Mouse (Mus musculus) lung, adult 2 months (tissue): Measurements from ENCODE around the gene Cldn24. TPM values are rescaled to one million over a fixed set of nuclear protein-coding genes. Genes with fewer than 3 reads are reported as not detected.
"Not testable (repeated sequence)": the region's sequence is repeated elsewhere in the genome, so short reads cannot be mapped to it uniquely, and the experiment has no call there.

Source experiments
- DNase-seq: peaks from one replicate; pipeline ENCODE4 v3.0.0; 2022
- H3K4me1 ChIP-seq: fragments of 200-500 bp; 2 replicates; pipeline ENCODE4 v1.6.1; 2011; ENCODE audit warnings: low read length; ENCODE audit not compliant: control insufficient read depth, insufficient read depth
- H3K4me3 ChIP-seq: fragments of 200-500 bp; replicated peaks from 2 replicates; pipeline ENCODE3; 2011; ENCODE audit warnings: low read depth, mild to moderate bottlenecking, control low read depth, low read length; ENCODE audit errors: extremely low read depth
- CTCF ChIP-seq: fragments of 200-500 bp; IDR thresholded peaks from 2 replicates; pipeline ENCODE4 v1.5.1; 2011; ENCODE audit warnings: mild to moderate bottlenecking, low read length, control low read depth; ENCODE audit not compliant: insufficient read depth
- POLR2A ChIP-seq: fragments of 200-500 bp; IDR thresholded peaks from 2 replicates; pipeline ENCODE4 v1.6.1; 2011; ENCODE audit warnings: low read depth, mild to moderate bottlenecking, control low read depth, low read length, borderline replicate concordance; ENCODE audit errors: extremely low read depth
- WGBS: fragments of 180-500 bp; shearing (Covaris S2); methylation state at CpG from one replicate; pipeline ENCODE4 v1.1.7; 2018; 5-methylcytosine and 5-hydroxymethylcytosine counted together
- polyA plus RNA-seq: library from polyadenylated mRNA; depleted of rRNA; stranded (reverse); fragments of >200 nt; gene quantifications from 2 replicates; pipeline ENCODE4 v1.2.3, GENCODE M21; 2012

Cldn24 gene
- polyA plus RNA-seq, 1 experiment: not detected

DNA sequence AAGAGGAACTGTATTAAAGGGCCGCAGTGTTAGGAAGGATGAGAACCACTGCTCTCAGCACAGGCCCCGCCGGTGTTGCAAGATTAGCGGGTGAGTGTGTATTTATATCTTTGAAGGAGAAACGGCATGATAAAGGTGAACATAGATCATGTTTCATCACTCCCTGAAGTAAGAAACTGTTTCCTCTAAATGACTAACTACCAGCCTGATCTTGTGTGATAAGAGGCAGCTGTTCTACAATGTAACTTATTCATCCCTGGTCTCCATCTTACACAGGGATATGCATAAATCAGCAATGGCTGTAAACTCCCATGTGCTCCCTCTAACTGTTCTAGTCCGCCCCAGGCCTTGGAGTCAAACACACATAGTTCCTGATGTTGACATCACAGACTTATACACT is 22.5 kb upstream of the Cldn24 start:
- WGBS: 53% methylated on average over 6 of the region's 6 CpGs

DNA sequence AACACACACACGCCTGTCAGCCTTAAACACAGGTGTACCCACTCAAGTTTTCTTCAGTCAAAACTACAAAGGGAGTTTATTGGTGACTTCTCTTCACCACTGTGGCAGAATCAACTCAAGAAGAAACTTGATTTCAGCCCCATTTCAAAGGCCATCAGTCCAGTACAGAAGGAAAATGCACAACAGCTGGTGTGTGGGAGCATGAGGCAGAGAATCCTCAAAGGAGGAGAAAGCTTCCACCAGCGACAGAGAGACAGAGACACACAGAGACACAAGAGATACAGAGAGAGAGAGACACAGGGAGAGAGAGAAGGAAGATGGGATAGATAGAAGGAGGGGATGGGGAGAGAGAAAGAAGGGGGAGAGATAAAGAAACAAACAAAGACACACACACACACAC is 19.6 kb upstream of the Cldn24 start:
- 76% methylated on average over 2 of the region's 2 CpGs for WGBS
- Histone ChIP-seq H3K4me3 (no peak overlapping the region), H3K4me1 (no peaks in the 10 kb centered on the region)
- DNase-seq: no peak
- TF ChIP-seq CTCF (no peak), POLR2A (no peak)

More for the DNA sequence above, 22.5 kb upstream of the Cldn24 start:
- H3K4me3 ChIP-seq: no peak overlapping the region
- H3K4me1 ChIP-seq: no peaks in the 10 kb centered on the region
- TF ChIP-seq CTCF (no peak), POLR2A (no peak)
- DNase-seq: no peak

DNA sequence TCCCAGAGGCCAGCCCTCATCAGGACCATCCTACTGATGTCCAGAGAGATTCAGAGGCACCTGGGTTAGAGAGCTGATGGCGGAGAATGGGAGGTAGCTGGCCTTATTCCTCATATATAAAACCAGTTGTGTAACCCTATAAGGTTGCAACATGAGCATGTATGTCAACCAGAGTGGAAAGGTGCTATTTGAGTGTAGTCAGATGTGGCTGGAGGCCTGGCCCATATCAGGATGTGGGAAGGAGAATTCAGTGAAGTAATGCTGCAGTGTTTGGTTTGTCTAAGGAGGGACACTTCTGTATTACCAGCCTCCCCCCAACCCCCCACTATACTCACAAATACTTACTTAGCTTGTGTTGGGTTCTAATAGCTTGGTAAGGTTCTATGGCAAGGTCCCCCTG is 17.7 kb upstream of the Cldn24 start:
- TF ChIP-seq POLR2A (no peak), CTCF (no peak)
- no peak overlapping the region for H3K4me3 ChIP-seq
- WGBS: 90% methylated on average over 1 of the region's 1 CpGs
- no peak for DNase-seq
- H3K4me1 ChIP-seq: no peaks in the 10 kb centered on the region

DNA sequence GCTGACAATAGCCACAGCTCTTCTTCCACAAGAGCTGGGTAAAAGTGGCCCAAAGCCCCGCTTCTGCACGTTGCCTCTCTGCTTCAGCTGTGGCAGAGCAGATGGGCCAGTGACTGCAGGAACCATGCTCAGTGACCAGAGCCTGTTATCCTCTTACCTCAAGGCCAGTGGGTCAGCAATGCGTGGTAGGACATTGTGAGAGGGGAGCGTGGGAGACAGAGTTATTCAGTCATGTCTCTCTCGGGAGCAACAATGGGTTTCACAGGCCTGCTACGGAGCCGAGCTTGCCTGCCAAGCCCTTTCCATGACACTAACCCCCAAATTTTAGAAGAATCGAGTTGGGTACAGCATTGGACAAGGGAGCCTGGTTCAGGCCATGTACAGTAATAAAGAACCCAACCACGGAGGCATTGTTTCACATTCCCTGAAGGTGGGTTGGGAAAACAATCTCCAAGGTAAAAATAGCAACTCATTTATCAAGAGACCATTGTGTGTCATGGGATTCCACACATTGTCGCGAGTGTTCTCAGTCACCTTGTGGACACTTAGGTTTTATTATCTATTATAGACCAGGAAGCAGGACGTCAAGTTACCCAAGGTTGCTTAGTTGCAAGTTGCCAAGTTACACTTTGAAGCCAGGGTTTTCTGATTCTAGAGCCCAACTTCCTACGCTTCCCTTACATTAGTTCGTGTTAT is 11.8 kb upstream of the Cldn24 start:
- Histone ChIP-seq H3K4me1 (no peaks in the 10 kb centered on the region), H3K4me3 (no peak overlapping the region)
- 73% methylated on average over 14 of the region's 14 CpGs for WGBS
- DNase-seq: no peak
- TF ChIP-seq POLR2A: no peak
- TF ChIP-seq CTCF: no peak

DNA sequence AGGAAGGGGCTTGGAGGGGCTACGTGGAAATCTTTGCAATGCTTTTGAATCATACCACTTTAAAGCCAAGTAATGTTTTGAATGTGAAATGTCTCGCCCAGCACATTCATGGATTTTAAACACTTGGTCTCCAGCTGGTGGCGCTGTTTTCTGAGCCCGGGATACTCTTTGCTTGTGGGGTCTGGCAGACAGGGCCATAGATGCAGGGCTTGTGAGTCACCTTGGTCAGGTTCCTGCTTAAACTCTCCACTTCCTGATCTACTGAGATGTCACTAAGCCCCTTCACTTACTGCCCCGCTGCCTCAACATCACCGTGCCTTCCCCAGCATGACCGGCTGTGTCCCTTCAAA is 11.3 kb upstream of the Cldn24 start:
- no peak overlapping the region for H3K4me3 ChIP-seq
- WGBS: 79% methylated on average over 7 of the region's 7 CpGs
- H3K4me1 ChIP-seq: no peaks in the 10 kb centered on the region
- TF ChIP-seq CTCF (no peak), POLR2A (no peak)
- no peak for DNase-seq

DNA sequence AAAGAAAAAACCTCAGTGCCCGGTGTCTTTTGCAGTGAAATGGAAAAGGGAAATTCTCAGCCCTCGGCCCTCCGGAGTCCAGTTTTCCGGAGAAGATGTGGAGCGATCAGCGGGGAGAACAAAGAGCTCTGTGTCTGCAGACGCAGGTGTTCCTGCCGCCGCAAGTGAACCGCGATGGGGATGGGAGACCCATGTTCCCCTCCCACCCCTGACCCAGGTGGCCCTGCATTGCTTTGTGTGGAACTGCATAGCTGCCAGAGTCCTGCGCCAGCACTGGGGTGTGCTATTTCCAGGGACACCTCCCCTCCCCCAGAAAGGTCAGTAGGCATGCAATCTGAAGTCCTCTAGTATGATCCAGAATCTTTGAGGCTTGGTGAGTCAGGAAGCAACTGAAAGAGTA is 10.7 kb upstream of the Cldn24 start:
- no peak for DNase-seq
- WGBS: 68% methylated on average over 12 of the region's 12 CpGs
- TF ChIP-seq POLR2A (no peak), CTCF (no peak)
- no peaks in the 10 kb centered on the region for H3K4me1 ChIP-seq
- H3K4me3 ChIP-seq: no peak overlapping the region

DNA sequence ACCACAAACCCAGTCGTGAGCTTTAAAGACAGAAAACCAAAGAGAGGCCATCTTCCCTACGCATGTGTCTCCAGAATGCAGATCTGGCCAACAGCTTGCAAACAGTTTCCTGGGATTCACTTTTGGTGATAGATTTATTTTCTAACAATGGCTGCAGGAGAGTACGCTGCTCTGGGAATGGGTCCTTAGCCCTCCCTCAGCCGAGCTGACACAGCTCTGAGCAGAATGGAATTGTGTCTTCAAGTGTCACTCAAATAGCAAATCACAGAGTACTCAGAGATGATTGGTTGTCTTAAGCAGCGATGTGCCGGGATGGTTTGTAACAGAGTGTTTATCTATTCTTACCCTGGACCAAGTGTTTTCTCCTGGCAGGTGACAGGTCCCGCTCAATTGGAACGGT is 2.9 kb upstream of the Cldn24 start:
- no peak for TF ChIP-seq CTCF
- no peak for TF ChIP-seq POLR2A
- no peak overlapping the region for H3K4me3 ChIP-seq
- H3K4me1 ChIP-seq: no peaks in the 10 kb centered on the region
- DNase-seq: no peak
- 75% methylated on average over 8 of the region's 8 CpGs for WGBS

DNA sequence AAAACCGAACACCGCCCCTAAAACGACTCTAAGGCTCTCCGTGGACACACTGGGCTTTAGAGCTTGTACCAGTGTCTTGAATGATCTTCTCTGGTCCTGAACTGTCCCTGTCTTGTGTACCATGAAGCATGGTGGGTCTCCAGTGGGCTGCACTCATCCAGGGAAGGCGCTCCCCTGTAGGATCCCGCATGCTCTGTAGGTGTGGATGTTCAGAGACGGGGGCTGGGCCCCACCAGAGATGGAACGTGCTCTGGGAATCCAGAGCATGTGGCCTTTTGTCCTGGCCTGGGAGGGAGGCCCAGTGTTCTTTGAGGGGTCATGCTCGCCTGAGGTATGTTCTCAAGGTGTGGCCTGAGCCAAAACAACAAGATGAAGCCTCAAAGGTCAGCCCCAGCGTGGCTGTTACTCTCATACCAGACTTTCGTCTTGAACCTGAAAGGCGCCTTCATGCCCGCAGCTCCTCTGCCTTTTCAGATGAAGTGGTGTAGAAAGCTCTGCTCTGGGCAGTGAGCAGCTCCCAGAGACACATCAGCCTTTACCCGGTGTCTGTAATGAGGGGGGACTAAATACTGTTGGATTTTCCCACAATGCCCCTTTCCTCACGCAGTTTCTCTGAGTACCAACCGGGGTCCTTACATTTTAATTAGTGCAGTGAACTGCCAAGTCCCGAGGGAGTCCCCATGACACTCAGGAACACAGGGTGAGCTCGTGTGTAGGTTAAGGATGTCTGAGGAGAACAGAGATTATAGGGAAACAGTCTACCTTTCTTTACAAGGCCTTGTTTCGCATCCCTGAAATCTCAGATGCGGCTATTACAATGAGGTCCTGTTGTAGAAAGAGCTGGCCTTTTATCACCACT is 800 bp upstream of the Cldn24 start:
- no peak for DNase-seq
- Histone ChIP-seq H3K4me1 (no peaks in the 10 kb centered on the region), H3K4me3 (no peak overlapping the region)
- no peak for TF ChIP-seq POLR2A
- TF ChIP-seq CTCF: no peak
- WGBS: 87% methylated on average over 20 of the region's 20 CpGs

DNA sequence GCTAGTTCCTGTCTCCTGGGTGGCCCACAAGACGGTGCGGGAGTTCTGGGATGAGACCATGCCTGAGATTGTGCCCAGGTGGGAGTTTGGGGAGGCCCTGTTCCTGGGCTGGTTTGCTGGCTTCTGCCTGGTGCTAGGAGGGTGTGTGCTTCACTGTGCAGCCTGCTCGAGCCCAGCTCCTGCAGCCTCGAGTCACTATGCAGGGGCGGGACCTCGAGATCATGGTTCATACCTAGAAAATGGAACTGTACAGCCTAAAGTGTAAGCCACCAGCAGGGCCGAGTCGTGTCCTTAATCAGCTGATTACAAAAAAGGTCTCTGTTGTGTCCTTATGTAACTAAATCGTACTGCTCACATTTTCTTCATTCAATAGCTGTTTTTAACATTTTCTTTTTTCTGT is 598 bp downstream of the Cldn24 start:
- 65% methylated on average over 7 of the region's 9 CpGs for WGBS
- H3K4me1 ChIP-seq, H3K4me3 ChIP-seq, DNase-seq: not testable (repeated sequence)

DNA sequence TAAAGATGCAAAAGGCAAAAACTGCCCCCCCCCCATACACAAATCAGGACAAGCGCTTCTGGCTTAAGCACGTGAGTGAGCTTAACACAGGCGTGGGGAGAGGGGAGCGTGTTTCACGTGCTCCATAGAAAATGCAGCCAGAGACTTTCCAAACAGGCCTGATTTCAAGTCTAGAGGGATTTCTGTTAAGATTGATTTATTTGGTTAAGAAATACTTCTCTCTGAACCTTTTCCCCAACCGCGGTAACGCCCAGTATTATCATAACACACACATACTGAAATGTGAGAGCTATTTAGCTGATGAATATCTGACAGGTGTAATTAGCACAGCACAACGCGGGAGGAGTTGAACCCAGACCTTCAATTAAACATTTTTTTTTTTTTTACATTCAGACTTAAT is 1.8 kb downstream of the Cldn24 start:
- DNase-seq: no peak
- TF ChIP-seq POLR2A: no peak
- TF ChIP-seq CTCF: no peak
- 45% methylated on average over 10 of the region's 10 CpGs for whole genome bisulfite sequencing
- H3K4me3 ChIP-seq: no peak overlapping the region
- H3K4me1 ChIP-seq: no peaks in the 10 kb centered on the region
